Mouse (Mus musculus) kidney, adult 2 months (tissue): ENCODE data around the gene 1700020A23Rik.

Source experiments
- CTCF ChIP-seq: fragments of 200-500 bp; conservative IDR thresholded peaks from 2 replicates; pipeline ENCODE4 v1.5.1; 2011; ENCODE audit warnings: low read depth, mild to moderate bottlenecking, control low read depth, low read length, moderate library complexity, mixed read lengths; ENCODE audit not compliant: insufficient read depth, insufficient read length
- POLR2A ChIP-seq: fragments of 200-500 bp; IDR thresholded peaks from one replicate; pipeline ENCODE4 v1.6.1; 2011; ENCODE audit warnings: low read depth, low read length, control low read depth

GRCm38 (mm10) chr2:130408194-130408593 lies 3.1 kb downstream of the 1700020A23Rik start:
- TF ChIP-seq CTCF (no peak), POLR2A (no peak)
